Mouse (Mus musculus) limb, embryonic 11.5 days (tissue): ENCODE measurements around the gene Olfr707. TPM values are rescaled to one million over a fixed set of nuclear protein-coding genes. Genes with fewer than 3 reads are reported as not detected.
"Not testable (repeated sequence)": the region's sequence is repeated elsewhere in the genome, so short reads cannot be mapped to it uniquely, and the experiment has no call there.

Experiments
- ATAC-seq: fragments of 200-750 bp; cut with Nextera tagmentation; 2 replicates; pipeline ENCODE4 v1.8.0; 2017; ENCODE audit warnings: low read depth; ENCODE audit not compliant: insufficient number of reproducible peaks, low FRiP score, low TSS enrichment
- DNase-seq: peaks from one replicate; pipeline ENCODE4 v3.0.0-alpha.2; 2015; ENCODE audit warnings: low spot score
- H3K27ac ChIP-seq: fragments of 300-500 bp; sonication (generic); replicated peaks from 2 replicates; pipeline ENCODE4 v1.5.1; 2014; ENCODE audit warnings: low read depth, mild to moderate bottlenecking, low read length
- H3K27me3 ChIP-seq: fragments of 300-500 bp; sonication (generic); 2 replicates; pipeline ENCODE4 v1.6.1; 2014; ENCODE audit warnings: mild to moderate bottlenecking, low read length, mixed read lengths; ENCODE audit not compliant: control insufficient read depth, insufficient read depth
- H3K36me3 ChIP-seq: fragments of 300-500 bp; sonication (generic); 2 replicates; pipeline ENCODE4 v1.6.1; 2014; ENCODE audit warnings: mild to moderate bottlenecking, low read length, moderate library complexity, mixed read lengths; ENCODE audit not compliant: control insufficient read depth, insufficient read depth
- H3K4me1 ChIP-seq: fragments of 300-500 bp; sonication (generic); 2 replicates; pipeline ENCODE4 v1.6.1; 2014; ENCODE audit warnings: low read length, mixed read lengths; ENCODE audit not compliant: control insufficient read depth, insufficient read depth
- H3K4me2 ChIP-seq: fragments of 300-500 bp; sonication (generic); 2 replicates; pipeline ENCODE4 v1.6.1; 2014; ENCODE audit warnings: low read depth, mild to moderate bottlenecking, moderate library complexity; ENCODE audit not compliant: severe bottlenecking
- H3K4me3 ChIP-seq: fragments of 300-500 bp; sonication (generic); 2 replicates; pipeline ENCODE4 v1.5.1; 2014; ENCODE audit warnings: low read depth, low read length
- H3K9ac ChIP-seq: fragments of 300-500 bp; sonication (generic); 2 replicates; pipeline ENCODE4 v1.6.1; 2014; ENCODE audit warnings: mild to moderate bottlenecking, low read length
- H3K9me3 ChIP-seq: fragments of 300-500 bp; sonication (generic); 2 replicates; pipeline ENCODE4 v1.6.1; 2016; ENCODE audit warnings: low read length; ENCODE audit not compliant: control insufficient read depth
- WGBS: fragments of 180-500 bp; shearing (Covaris S2); extraction: QIAGEN DNeasy Blood & Tissue Kit; methylation state at CpG from one replicate; pipeline ENCODE4 v1.1.7; 2014; 5-methylcytosine and 5-hydroxymethylcytosine counted together
- polyA plus RNA-seq: library from polyadenylated mRNA; unstranded; fragments of >200 nt; fragmentation: Nextera tagmentation; extraction: Ambion mirVana; gene quantifications from 2 replicates; pipeline ENCODE4 v1.2.1, GENCODE M21; 2014

Olfr707 gene
- not detected in 2 replicates for polyA plus RNA-seq

DNA sequence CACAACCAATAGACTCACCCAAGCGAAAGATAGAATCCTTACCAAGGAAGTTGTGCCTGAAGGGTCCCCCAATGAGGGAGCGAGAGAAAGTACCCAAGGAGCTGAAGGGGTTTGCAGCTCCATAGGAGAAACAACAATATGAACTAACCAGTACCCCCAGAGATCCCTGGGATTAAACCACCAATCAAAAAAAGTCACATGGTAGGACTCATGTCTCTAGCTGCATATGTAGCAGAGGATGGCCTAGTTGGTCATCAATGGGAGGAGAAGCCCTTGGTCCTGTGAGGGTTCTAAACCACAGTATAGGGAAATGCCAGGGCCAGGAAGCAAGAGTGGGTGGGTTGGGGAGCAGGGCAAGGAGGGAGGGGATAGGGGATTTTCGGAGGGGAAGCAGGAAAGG is at the start of gene Olfr707:
TSS of gene Olfr707 (minus strand) at position 101 of the 400 bp plus-strand sequence.
- H3K4me3 ChIP-seq, ATAC-seq, H3K9me3 ChIP-seq, H3K4me2 ChIP-seq, H3K27ac ChIP-seq, H3K36me3 ChIP-seq, H3K9ac ChIP-seq, H3K27me3 ChIP-seq, H3K4me1 ChIP-seq, DNase-seq: not testable (repeated sequence)
- 80% methylated on average over 3 of the region's 3 CpGs for WGBS

DNA sequence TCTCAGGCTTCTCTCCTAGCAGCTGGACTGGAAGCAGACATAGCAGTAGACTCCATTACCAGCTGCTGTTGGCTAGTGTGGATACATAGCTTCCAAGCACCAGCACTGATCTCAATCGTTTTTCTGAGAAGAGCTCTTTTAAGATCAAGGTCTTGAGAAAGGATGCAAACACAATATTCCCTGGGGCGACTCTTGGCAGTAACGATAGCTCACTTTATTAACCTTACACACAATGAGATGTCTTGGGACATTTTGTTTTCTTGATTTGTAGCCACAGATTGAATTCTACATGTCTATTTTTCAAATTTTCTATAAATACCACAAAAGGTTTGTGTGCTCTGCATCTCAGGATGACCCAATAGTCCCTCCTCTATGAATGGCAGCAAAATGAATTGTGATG is 47.2 kb upstream of the Olfr707 start, which contains the start of gene Olfr710:
TSS of gene Olfr710 (minus strand) at position 101 of the 400 bp plus-strand sequence.
- Histone ChIP-seq H3K4me2 (no peak within 1 kb of the TSS), H3K9ac (no peak within 1 kb of the TSS), H3K4me3 (no peak within 1 kb of the TSS), H3K27ac (no peak within 1 kb of the TSS), H3K4me1 (no peaks in the 10 kb centered on the region), H3K27me3 (no peaks in the 10 kb centered on the region), H3K36me3 (no peaks in the 10 kb centered on the region), H3K9me3 (no peaks in the 10 kb centered on the region)
- ATAC-seq = no peak
- DNase-seq = no peak
- WGBS = 78% methylated on average over 3 of the region's 3 CpGs

DNA sequence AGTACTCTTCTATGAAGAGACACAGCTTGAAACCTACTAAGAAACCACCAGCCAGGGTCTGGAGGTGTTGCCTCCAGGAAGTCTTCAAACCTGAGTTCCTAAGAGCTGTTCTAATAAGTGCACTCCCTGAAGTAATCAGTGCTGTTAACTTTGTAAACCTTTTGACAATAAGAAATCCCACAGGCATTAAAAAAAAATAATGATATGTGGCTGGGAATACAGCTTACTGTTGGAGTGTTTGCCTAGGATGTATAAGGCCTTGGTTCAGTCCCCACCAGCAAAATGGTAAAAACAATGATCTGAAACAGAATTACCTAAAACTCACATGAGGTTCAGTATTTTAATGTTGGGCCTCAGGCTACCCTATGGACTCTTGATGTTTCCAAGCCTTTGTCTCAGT is 31.1 kb upstream of the Olfr707 start, which contains the start of gene Olfr709-ps1:
TSS of gene Olfr709-ps1 (minus strand) at position 101 of the 400 bp plus-strand sequence.
- Histone ChIP-seq H3K9ac (no peak within 1 kb of the TSS), H3K4me3 (no peak within 1 kb of the TSS), H3K4me1 (no peaks in the 10 kb centered on the region), H3K4me2 (no peak within 1 kb of the TSS), H3K36me3 (no peaks in the 10 kb centered on the region), H3K27ac (no peak within 1 kb of the TSS), H3K27me3 (no peaks in the 10 kb centered on the region), H3K9me3 (no peaks in the 10 kb centered on the region)
- DNase-seq (no peak), ATAC-seq (no peak)

GRCm38 (mm10) chr7:106920961-106921360 is 19.9 kb upstream of the Olfr707 start:
- H3K27ac ChIP-seq, H3K4me1 ChIP-seq, H3K36me3 ChIP-seq, H3K4me3 ChIP-seq, DNase-seq, H3K9me3 ChIP-seq, ATAC-seq, H3K9ac ChIP-seq, H3K4me2 ChIP-seq, H3K27me3 ChIP-seq: not testable (repeated sequence)
- 92% methylated on average over 6 of the region's 7 CpGs for WGBS

DNA sequence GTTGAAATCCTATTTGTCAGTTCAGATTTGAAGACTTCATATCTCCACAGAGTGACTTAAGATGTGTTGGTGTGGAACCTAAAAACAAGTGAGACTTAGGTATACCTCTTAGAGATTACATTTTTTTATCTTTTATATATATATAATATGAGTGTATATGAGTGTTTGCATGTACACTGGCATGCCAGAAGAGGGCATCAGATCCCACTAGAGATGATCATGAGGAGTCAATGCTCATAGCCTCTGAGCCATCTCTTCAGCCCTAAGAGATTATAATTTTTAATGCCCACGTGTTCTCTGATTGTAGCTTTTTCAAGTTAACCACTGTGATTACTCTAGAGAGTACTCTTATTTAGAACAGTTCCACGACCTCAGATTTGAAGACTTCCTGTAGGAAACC is 6.6 kb upstream of the Olfr707 start, which contains the start of gene Olfr1532-ps1:
TSS of gene Olfr1532-ps1 (plus strand) at position 326 of the 400 bp plus-strand sequence.
- Histone ChIP-seq H3K4me2 (no peak within 1 kb of the TSS), H3K9ac (no peak within 1 kb of the TSS), H3K4me3 (no peak within 1 kb of the TSS), H3K9me3 (no peaks in the 10 kb centered on the region), H3K4me1 (no peaks in the 10 kb centered on the region), H3K27me3 (no peaks in the 10 kb centered on the region), H3K36me3 (no peaks in the 10 kb centered on the region), H3K27ac (no peak within 1 kb of the TSS)
- no peak for DNase-seq
- WGBS = 75% methylated on average over 2 of the region's 2 CpGs
- ATAC-seq = no peak

DNA sequence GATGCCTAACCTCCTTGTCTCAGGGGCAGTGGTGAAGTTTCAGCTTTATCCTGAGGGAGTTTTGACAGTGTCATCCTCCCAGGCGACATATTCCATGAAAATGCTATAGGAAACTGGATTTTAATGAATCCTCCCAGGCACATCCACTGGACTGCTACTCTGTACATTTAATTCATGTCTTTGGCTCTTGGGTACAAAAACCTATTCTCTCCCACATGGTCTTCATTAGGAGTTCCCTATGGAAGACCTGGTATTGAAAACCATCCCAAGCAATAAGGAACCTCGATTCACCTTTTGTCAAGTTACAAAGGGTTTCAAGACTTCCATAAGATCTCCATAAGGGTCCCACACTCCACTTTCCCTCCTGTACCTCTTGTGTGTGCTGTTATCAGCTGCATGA is 13.0 kb downstream of the Olfr707 start, which contains the start of gene Olfr706:
TSS of gene Olfr706 (minus strand) at position 101 of the 400 bp plus-strand sequence.
- Histone ChIP-seq H3K27ac (no peak within 1 kb of the TSS), H3K36me3 (no peaks in the 10 kb centered on the region), H3K4me3 (no peak within 1 kb of the TSS), H3K9me3 (no peaks in the 10 kb centered on the region), H3K4me1 (no peaks in the 10 kb centered on the region), H3K27me3 (no peaks in the 10 kb centered on the region), H3K9ac (no peak within 1 kb of the TSS), H3K4me2 (no peak within 1 kb of the TSS)
- DNase-seq (no peak), ATAC-seq (no peak)
- 88% methylated on average over 2 of the region's 2 CpGs for WGBS

DNA sequence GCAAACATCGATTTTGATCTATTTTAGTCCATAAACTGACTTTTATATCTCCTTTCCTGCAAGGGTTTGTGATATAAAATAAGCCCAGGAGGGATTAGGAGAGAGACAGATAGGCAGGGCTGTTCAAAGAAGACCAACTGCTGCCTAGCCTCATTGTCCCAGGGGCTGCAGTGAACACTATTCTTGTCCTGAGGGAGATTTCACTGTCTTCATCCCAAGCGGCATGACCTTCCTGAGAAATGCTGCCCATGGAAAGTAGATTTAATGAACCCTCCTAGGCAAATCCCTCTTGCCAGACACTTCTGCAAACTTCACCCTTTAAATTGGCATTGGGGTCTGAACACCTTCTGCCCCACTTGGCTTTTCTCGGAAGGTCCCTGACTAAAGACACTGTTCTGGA is 24.2 kb downstream of the Olfr707 start, which contains the start of gene Olfr705:
TSS of gene Olfr705 (minus strand) at position 101 of the 400 bp plus-strand sequence.
- Histone ChIP-seq H3K4me3 (no peak within 1 kb of the TSS), H3K9ac (no peak within 1 kb of the TSS), H3K27me3 (no peaks in the 10 kb centered on the region), H3K27ac (no peak within 1 kb of the TSS), H3K4me1 (no peaks in the 10 kb centered on the region), H3K9me3 (no peaks in the 10 kb centered on the region), H3K4me2 (no peak within 1 kb of the TSS), H3K36me3 (no peaks in the 10 kb centered on the region)
- 83% methylated on average over 3 of the region's 3 CpGs for WGBS
- ATAC-seq = no peak
- no peak for DNase-seq

- Histone ChIP-seq H3K4me2 (no peak within 1 kb of the TSS), H3K27me3 (no peaks in the 10 kb centered on the region), H3K9me3 (no peaks in the 10 kb centered on the region), H3K27ac (no peak within 1 kb of the TSS), H3K9ac (no peak within 1 kb of the TSS), H3K4me1 (no peaks in the 10 kb centered on the region), H3K4me3 (no peak within 1 kb of the TSS), H3K36me3 (no peaks in the 10 kb centered on the region)
- ATAC-seq (no peak), DNase-seq (no peak)
Measured at GRCm38 (mm10) chr7:106862885-106863284, 38.2 kb downstream of the Olfr707 start, which contains the start of gene Olfr704. Gene Olfr704, plus strand, starts transcription at chr7:106863185.

DNA sequence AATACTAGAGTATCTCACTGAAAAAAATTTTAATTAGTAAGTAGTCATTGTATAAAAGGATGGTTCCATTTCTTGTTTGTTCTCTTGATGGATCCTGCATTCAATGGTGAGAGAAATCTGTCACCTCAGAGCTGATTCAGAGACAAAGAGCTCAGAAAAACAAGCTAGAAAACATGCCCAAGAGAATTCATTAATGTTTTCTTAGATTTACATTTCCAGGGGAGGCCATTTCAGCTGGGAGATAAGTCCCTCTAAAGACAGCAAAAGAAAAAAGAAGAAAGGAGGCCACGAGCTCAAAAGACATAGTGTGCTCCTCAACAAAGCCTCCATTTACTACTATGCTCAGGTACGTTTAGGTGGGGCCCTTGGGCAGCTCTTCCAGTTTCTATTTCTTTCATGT is 58.0 kb downstream of the Olfr707 start, which contains the start of gene Olfr703:
TSS of gene Olfr703 (plus strand) at position 301 of the 400 bp plus-strand sequence.
- Histone ChIP-seq H3K4me2 (no peak within 1 kb of the TSS), H3K9ac (no peak within 1 kb of the TSS), H3K4me1 (no peaks in the 10 kb centered on the region), H3K27me3 (no peaks in the 10 kb centered on the region), H3K36me3 (no peaks in the 10 kb centered on the region), H3K27ac (no peak within 1 kb of the TSS), H3K4me3 (no peak within 1 kb of the TSS), H3K9me3 (no peaks in the 10 kb centered on the region)
- no peak for DNase-seq
- WGBS = 68% methylated on average over 2 of the region's 2 CpGs
- no peak for ATAC-seq
